Mouse (Mus musculus) embryonic facial prominence, embryonic 15.5 days (tissue): ENCODE data around the gene Hes3. TPM values are rescaled to one million over a fixed set of nuclear protein-coding genes. Genes with fewer than 3 reads are reported as not detected.

Experiments
- ATAC-seq: fragments of 200-750 bp; cut with Nextera tagmentation; 2 replicates; pipeline ENCODE4 v1.8.0; 2017; ENCODE audit warnings: low read depth, moderate TSS enrichment; ENCODE audit not compliant: insufficient number of reproducible peaks, low FRiP score, low TSS enrichment
- H3K27ac ChIP-seq: fragments of 300-500 bp; sonication (generic); replicated peaks from 2 replicates; pipeline ENCODE4 v1.5.1; 2015; ENCODE audit warnings: mild to moderate bottlenecking, inconsistent platforms
- H3K27me3 ChIP-seq: fragments of 300-500 bp; sonication (generic); 2 replicates; pipeline ENCODE4 v1.6.1; 2015; ENCODE audit warnings: inconsistent platforms
- H3K36me3 ChIP-seq: fragments of 300-500 bp; sonication (generic); 2 replicates; pipeline ENCODE4 v1.6.1; 2015; ENCODE audit warnings: mild to moderate bottlenecking, inconsistent platforms
- H3K4me1 ChIP-seq: fragments of 300-500 bp; sonication (generic); 2 replicates; pipeline ENCODE4 v1.6.1; 2015; ENCODE audit warnings: inconsistent platforms
- H3K4me2 ChIP-seq: fragments of 300-500 bp; sonication (generic); replicated peaks from 2 replicates; pipeline ENCODE4 v1.6.1; 2015; ENCODE audit warnings: mild to moderate bottlenecking, inconsistent platforms
- H3K4me3 ChIP-seq: fragments of 300-500 bp; sonication (generic); replicated peaks from 2 replicates; pipeline ENCODE4 v1.5.1; 2015; ENCODE audit warnings: mild to moderate bottlenecking, inconsistent platforms
- H3K9ac ChIP-seq: fragments of 300-500 bp; sonication (generic); 2 replicates; pipeline ENCODE4 v1.6.1; 2015; ENCODE audit warnings: inconsistent platforms
- H3K9me3 ChIP-seq: fragments of 300-500 bp; sonication (generic); replicated peaks from 2 replicates; pipeline ENCODE4 v1.6.1; 2016; ENCODE audit warnings: inconsistent platforms
- WGBS: fragments of 180-500 bp; shearing (Covaris S2); methylation state at CpG from one replicate; pipeline ENCODE4 v1.1.7; 2015; 5-methylcytosine and 5-hydroxymethylcytosine counted together
- polyA plus RNA-seq: library from polyadenylated mRNA; unstranded; fragments of >200 nt; fragmentation: Nextera tagmentation; extraction: Ambion mirVana; gene quantifications from 2 replicates; pipeline ENCODE4 v1.2.1, GENCODE M21; 2015

Hes3 gene
- polyA plus RNA-seq, 1 experiment from 2014 or later = not detected

- Histone ChIP-seq H3K9ac (no peak overlapping the region), H3K4me2 (no peak overlapping the region), H3K27ac (no peak overlapping the region; the same call in 1 of the 2 replicates), H3K4me1 (peaks cover 75% of the 10 kb centered on the region), H3K27me3 (no peaks in the 10 kb centered on the region), H3K9me3 (no peaks in the 10 kb centered on the region), H3K4me3 (no peak overlapping the region), H3K36me3 (no peaks in the 10 kb centered on the region)
- WGBS = 67% methylated on average over 13 of the region's 13 CpGs
- ATAC-seq = no peak
These were observed 23.6 kb downstream of the Hes3 start for GRCm38 (mm10) chr4:152267748-152268369.

- 0 out of 2 replicates have a peak, but pooled peaks have one; percentile 21 for ATAC-seq
- Histone ChIP-seq H3K4me3 (no peak overlapping the region), H3K9me3 (no peaks in the 10 kb centered on the region), H3K4me2 (no peak overlapping the region), H3K9ac (no peak overlapping the region), H3K4me1 (peaks cover 75% of the 10 kb centered on the region), H3K36me3 (no peaks in the 10 kb centered on the region), H3K27ac (peak overlapping the region; percentile 85), H3K27me3 (no peaks in the 10 kb centered on the region)
- WGBS = 37% methylated on average over 10 of the region's 10 CpGs
These were observed 25.1 kb downstream of the Hes3 start for GRCm38 (mm10) chr4:152266236-152266895.

GRCm38 (mm10) chr4:152265791-152266190, 25.7 kb downstream of the Hes3 start:
- Histone ChIP-seq H3K27me3 (no peaks in the 10 kb centered on the region), H3K27ac (peak overlapping the region; percentile 85), H3K36me3 (no peaks in the 10 kb centered on the region), H3K4me3 (no peak overlapping the region), H3K9ac (no peak overlapping the region), H3K4me2 (no peak overlapping the region), H3K4me1 (peaks cover 72% of the 10 kb centered on the region), H3K9me3 (no peaks in the 10 kb centered on the region)
- no peak for ATAC-seq
- WGBS = 47% methylated on average over 5 of the region's 5 CpGs

GRCm38 (mm10) chr4:152264867-152265568, 26.4 kb downstream of the Hes3 start:
- no peak overlapping the region for H3K4me3 ChIP-seq
- no peaks in the 10 kb centered on the region for H3K9me3 ChIP-seq
- H3K4me2 ChIP-seq = no peak overlapping the region
- H3K9ac ChIP-seq = no peak overlapping the region
- no peaks in the 10 kb centered on the region for H3K36me3 ChIP-seq
- H3K27me3 ChIP-seq = no peaks in the 10 kb centered on the region
- ATAC-seq = no peak
- peaks cover 66% of the 10 kb centered on the region for H3K4me1 ChIP-seq
- 87% methylated on average over 9 of the region's 9 CpGs for WGBS
- H3K27ac ChIP-seq = 0 out of 2 replicates have a peak overlapping the region, but pooled peaks have one; percentile 85

- no peaks in the 10 kb centered on the region for H3K9me3 ChIP-seq
- WGBS = 54% methylated on average over 4 of the region's 4 CpGs
- no peaks in the 10 kb centered on the region for H3K36me3 ChIP-seq
- no peak overlapping the region for H3K4me2 ChIP-seq
- H3K4me1 ChIP-seq = peaks cover 64% of the 10 kb centered on the region
- H3K4me3 ChIP-seq = no peak overlapping the region
- no peaks in the 10 kb centered on the region for H3K27me3 ChIP-seq
- no peak overlapping the region for H3K27ac ChIP-seq
- H3K9ac ChIP-seq = no peak overlapping the region
- ATAC-seq = no peak
These were observed 27.3 kb downstream of the Hes3 start for GRCm38 (mm10) chr4:152264177-152264530.

GRCm38 (mm10) chr4:152263512-152264176, 27.8 kb downstream of the Hes3 start:
- peak; percentile 36; the same call in 1 of the 2 replicates for ATAC-seq
- whole genome bisulfite sequencing = 34% methylated on average over 9 of the region's 10 CpGs
- Histone ChIP-seq H3K9me3 (no peaks in the 10 kb centered on the region), H3K36me3 (no peaks in the 10 kb centered on the region), H3K4me2 (no peak overlapping the region), H3K27me3 (no peaks in the 10 kb centered on the region), H3K4me3 (no peak overlapping the region), H3K4me1 (peaks cover 64% of the 10 kb centered on the region), H3K9ac (no peak overlapping the region), H3K27ac (no peak overlapping the region)

GRCm38 (mm10) chr4:152263089-152263488, 28.4 kb downstream of the Hes3 start:
- no peak overlapping the region for H3K9ac ChIP-seq
- no peaks in the 10 kb centered on the region for H3K9me3 ChIP-seq
- no peak overlapping the region for H3K4me2 ChIP-seq
- WGBS = 43% methylated on average over 9 of the region's 9 CpGs
- no peak for ATAC-seq
- no peak overlapping the region for H3K4me3 ChIP-seq
- H3K27me3 ChIP-seq = no peaks in the 10 kb centered on the region
- no peaks in the 10 kb centered on the region for H3K36me3 ChIP-seq
- H3K4me1 ChIP-seq = peaks cover 65% of the 10 kb centered on the region
- no peak overlapping the region for H3K27ac ChIP-seq

- no peaks in the 10 kb centered on the region for H3K36me3 ChIP-seq
- no peak overlapping the region; the same call in 1 of the 2 replicates for H3K27ac ChIP-seq
- no peak overlapping the region for H3K4me3 ChIP-seq
- no peaks in the 10 kb centered on the region for H3K9me3 ChIP-seq
- H3K27me3 ChIP-seq = no peaks in the 10 kb centered on the region
- no peak overlapping the region for H3K9ac ChIP-seq
- no peak for ATAC-seq
- 49% methylated on average over 9 of the region's 9 CpGs for WGBS
- H3K4me2 ChIP-seq = no peak overlapping the region
- H3K4me1 ChIP-seq = peaks cover 62% of the 10 kb centered on the region
These were observed 29.3 kb downstream of the Hes3 start for GRCm38 (mm10) chr4:152262187-152262586.

- no peaks in the 10 kb centered on the region for H3K36me3 ChIP-seq
- H3K9me3 ChIP-seq = no peaks in the 10 kb centered on the region
- H3K9ac ChIP-seq = no peak overlapping the region
- 87% methylated on average over 8 of the region's 8 CpGs for WGBS
- no peak overlapping the region for H3K4me2 ChIP-seq
- no peak overlapping the region for H3K27ac ChIP-seq
- ATAC-seq = no peak
- peaks cover 61% of the 10 kb centered on the region for H3K4me1 ChIP-seq
- no peaks in the 10 kb centered on the region for H3K27me3 ChIP-seq
- H3K4me3 ChIP-seq = no peak overlapping the region
These were observed 31.0 kb downstream of the Hes3 start for GRCm38 (mm10) chr4:152260451-152260850.

GRCm38 (mm10) chr4:152257070-152257469, 34.4 kb downstream of the Hes3 start:
- no peak for ATAC-seq
- Histone ChIP-seq H3K9ac (no peak overlapping the region), H3K9me3 (no peaks in the 10 kb centered on the region), H3K27me3 (no peaks in the 10 kb centered on the region), H3K4me2 (no peak overlapping the region), H3K36me3 (0 out of 2 replicates have a peak, but pooled peaks cover 4% of the 10 kb centered on the region), H3K27ac (peak overlapping the region; percentile 66; the same call in 1 of the 2 replicates), H3K4me1 (peaks cover 30% of the 10 kb centered on the region), H3K4me3 (no peak overlapping the region)
- WGBS = 39% methylated on average over 6 of the region's 6 CpGs

- H3K9ac ChIP-seq = no peak overlapping the region
- H3K27me3 ChIP-seq = no peaks in the 10 kb centered on the region
- WGBS = 66% methylated on average over 9 of the region's 9 CpGs
- H3K27ac ChIP-seq = no peak overlapping the region
- peaks cover 16% of the 10 kb centered on the region for H3K4me1 ChIP-seq
- no peak overlapping the region for H3K4me2 ChIP-seq
- ATAC-seq = peak; percentile 31; the same call in 1 of the 2 replicates
- no peak overlapping the region for H3K4me3 ChIP-seq
- H3K36me3 ChIP-seq = 0 out of 2 replicates have a peak, but pooled peaks cover 4% of the 10 kb centered on the region
- H3K9me3 ChIP-seq = no peaks in the 10 kb centered on the region
These were observed 38.2 kb downstream of the Hes3 start for GRCm38 (mm10) chr4:152253183-152253759.
